Mouse (Mus musculus): ENCODE measurements around the gene Ccdc183. TPM values are rescaled to one million over a fixed set of nuclear protein-coding genes. Genes with fewer than 3 reads are reported as not detected.
A peak's percentile ranks its signal among the peaks of the same experiment; 100 is the strongest.

Gene Ccdc183
- polyA plus RNA-seq, 1 experiment from 2014 or later = 0.18 TPM

DNA sequence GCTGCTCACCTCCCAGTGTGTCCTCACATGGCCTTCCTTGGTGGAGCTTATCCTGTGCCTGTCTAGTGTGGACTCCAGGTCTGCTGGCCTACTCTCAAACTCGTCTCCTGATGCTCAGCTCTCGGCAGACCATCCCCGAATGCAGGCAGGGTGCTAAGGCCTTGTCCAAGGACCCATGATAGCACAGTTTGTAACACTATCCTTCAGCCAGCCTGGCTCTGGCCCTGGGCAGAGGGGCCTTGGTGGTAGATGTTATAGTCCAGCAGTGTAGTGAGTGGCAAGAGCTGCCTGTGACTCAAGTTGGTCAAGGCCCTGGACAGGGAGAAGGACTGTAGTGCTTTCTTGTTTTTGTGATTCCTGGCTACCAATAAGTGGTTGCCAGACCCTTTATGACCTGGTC lies 16.1 kb upstream of the Ccdc183 start:
- DNase-seq (ENCODE audit: low spot score) = no peak
- Histone ChIP-seq H3K27me3 (ENCODE audit: insufficient read depth, poor library complexity, severe bottlenecking) (no peaks in the 10 kb centered on the region), H3K27ac (no peak overlapping the region), H3K4me1 (replicated peaks) (peaks cover 4% of the 10 kb centered on the region), H3K4me3 (no peak overlapping the region), H3K36me3 (no peaks in the 10 kb centered on the region), H3K9me3 (no peaks in the 10 kb centered on the region)
- WGBS = 86% methylated on average over 3 of the region's 3 CpGs

DNA sequence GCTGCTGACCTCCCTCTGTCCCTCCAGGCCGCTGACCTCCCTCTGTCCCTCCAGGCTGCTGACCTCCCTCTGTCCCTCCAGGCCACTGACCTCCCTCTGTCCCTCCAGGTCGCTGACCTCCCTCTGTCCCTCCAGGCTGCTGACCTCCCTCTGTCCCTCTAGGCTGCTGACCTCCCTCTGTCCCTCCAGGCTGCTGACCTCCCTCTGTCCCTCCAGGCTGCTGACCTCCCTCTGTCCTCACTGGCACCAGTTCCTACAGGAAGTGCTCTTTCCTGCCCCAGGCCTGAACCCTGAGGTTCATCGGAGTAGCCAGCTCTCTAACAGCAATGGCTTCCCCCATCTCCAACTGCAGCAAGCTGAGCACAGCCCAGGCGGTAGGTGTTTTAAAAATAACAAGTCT lies 11.3 kb upstream of the Ccdc183 start:
- H3K27me3 ChIP-seq (ENCODE audit: insufficient read depth, poor library complexity, severe bottlenecking) = peaks cover 5% of the 10 kb centered on the region; the same call in 1 of the 2 replicates
- WGBS = 37% methylated on average over 4 of the region's 4 CpGs
- H3K27ac ChIP-seq = 0 out of 2 replicates have a peak overlapping the region, but pooled peaks have one; percentile 8
- H3K36me3 ChIP-seq = no peaks in the 10 kb centered on the region
- H3K9me3 ChIP-seq = no peaks in the 10 kb centered on the region
- DNase-seq (ENCODE audit: low spot score) = no peak
- H3K4me3 ChIP-seq = no peak overlapping the region
- H3K4me1 ChIP-seq (replicated peaks) = peaks cover 6% of the 10 kb centered on the region

DNA sequence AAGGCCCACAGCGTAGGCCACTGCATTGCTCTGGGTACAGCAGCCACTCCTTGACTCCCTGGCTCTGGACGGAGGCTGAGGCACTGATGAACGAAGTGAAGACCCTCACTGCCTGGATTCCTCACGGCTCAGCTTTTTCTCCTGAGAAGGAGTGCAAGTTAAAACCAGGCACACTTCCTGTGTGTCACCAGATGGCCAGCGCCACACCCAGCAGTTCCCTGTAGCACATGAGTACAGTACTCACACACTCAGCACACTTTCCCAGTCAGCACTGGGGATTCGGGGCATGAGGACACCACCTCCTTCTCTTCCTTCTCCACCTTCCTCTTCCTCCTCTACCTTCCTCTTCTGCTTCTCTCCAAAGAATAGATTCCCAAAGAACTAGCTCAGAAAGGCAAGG lies 10.3 kb upstream of the Ccdc183 start, which contains the start of gene Fcna:
Fcna (minus strand) TSS at position 220 of the 400 bp plus-strand sequence.
- H3K36me3 ChIP-seq = no peaks in the 10 kb centered on the region

DNA sequence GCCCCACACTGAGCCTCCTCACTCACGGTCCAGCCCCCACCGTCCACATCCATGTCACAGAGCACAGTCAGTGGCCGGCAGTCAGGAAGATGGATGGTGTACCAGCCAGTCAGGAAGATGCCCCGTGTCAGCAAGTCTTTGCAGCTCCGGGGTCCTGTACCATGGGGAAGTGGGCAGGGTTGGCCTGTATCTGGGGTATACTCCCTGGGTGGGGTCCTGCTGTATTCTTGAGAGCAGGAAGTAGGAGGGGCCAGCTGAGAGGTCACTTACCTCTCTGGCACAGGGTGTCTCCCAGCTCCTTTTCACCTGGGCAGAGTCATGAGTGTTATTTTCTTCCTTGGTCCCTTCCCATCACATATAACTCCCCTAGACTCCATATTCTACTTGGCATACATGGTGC lies 8.5 kb upstream of the Ccdc183 start:
- Histone ChIP-seq H3K27me3 (ENCODE audit: insufficient read depth, poor library complexity, severe bottlenecking) (peaks cover 8% of the 10 kb centered on the region; the same call in 1 of the 2 replicates), H3K27ac (no peak overlapping the region), H3K36me3 (no peaks in the 10 kb centered on the region), H3K4me3 (no peak overlapping the region), H3K9me3 (no peaks in the 10 kb centered on the region), H3K4me1 (replicated peaks) (peaks cover 16% of the 10 kb centered on the region)
- WGBS = 64% methylated on average over 5 of the region's 5 CpGs
- DNase-seq (ENCODE audit: low spot score) = no peak

More for the DNA sequence above, 10.3 kb upstream of the Ccdc183 start, which contains the start of gene Fcna:
- Histone ChIP-seq H3K4me1 (replicated peaks) (peaks cover 6% of the 10 kb centered on the region), H3K9me3 (no peaks in the 10 kb centered on the region), H3K27ac (0 out of 2 replicates have a peak within 1 kb of the TSS, but pooled peaks have one; percentile 8), H3K4me3 (no peak within 1 kb of the TSS), H3K27me3 (ENCODE audit: insufficient read depth, poor library complexity, severe bottlenecking) (peaks cover 8% of the 10 kb centered on the region; the same call in 1 of the 2 replicates)
- 81% methylated on average over 6 of the region's 6 CpGs for WGBS
- no peak for DNase-seq (ENCODE audit: low spot score)

DNA sequence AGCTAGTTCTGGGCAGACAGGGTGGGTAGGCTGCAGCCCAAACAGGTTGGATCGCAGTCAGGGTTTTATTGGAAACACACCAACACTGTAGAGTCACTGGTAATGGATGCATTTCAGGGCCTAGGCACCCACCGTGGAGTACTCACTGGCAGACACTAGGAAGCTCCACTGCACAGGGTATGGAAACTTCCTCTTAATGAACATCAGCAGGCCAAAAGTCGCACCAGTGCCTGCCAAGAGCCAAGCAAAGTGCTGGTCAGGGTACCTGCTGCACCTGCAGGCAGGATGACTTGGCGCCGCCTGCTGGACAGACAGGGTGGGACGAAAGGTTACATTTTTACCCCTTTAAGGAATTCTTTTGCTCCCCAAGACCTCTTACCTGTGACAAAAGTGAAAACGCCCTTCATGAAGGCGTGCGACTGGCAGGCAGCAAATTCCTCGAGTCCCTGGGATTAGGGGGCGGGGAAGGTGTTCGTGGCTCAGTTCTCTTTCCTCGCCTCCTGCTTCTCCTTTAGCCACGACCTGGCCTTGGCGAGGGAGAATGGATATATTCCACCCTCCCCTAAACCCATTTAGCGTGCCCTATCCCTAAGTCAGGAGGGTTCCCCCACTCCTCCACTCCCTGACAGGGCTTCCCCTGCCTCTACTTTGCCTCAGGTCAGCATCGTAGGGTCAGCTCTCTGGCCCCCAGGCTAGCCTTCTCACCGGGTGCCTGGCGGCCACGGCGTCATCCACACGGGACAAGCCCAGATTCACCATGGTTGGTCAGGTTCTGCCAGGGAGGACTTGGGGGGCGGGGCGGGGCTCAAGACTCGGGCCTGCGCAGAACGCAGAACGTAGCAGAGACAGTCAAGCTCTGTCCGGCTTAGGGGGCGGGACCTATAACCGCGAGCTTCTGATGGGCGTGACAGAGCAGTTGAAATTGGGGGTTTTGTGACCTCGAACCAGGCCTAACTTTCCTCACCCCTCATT lies 4.0 kb upstream of the Ccdc183 start, which contains the start of gene Tmem141:
Tmem141 (minus strand) TSS at position 777 of the 972 bp plus-strand sequence.
- Histone ChIP-seq H3K27me3 (ENCODE audit: insufficient read depth, poor library complexity, severe bottlenecking) (peaks cover 45% of the 10 kb centered on the region), H3K4me3 (peak within 1 kb of the TSS; percentile 59), H3K4me1 (replicated peaks) (peaks cover 15% of the 10 kb centered on the region), H3K27ac (peak within 1 kb of the TSS; percentile 80), H3K36me3 (no peaks in the 10 kb centered on the region), H3K9me3 (no peaks in the 10 kb centered on the region)
- 7% methylated on average over 34 of the region's 34 CpGs for WGBS
- peak; percentile 83 for DNase-seq (ENCODE audit: low spot score)

DNA sequence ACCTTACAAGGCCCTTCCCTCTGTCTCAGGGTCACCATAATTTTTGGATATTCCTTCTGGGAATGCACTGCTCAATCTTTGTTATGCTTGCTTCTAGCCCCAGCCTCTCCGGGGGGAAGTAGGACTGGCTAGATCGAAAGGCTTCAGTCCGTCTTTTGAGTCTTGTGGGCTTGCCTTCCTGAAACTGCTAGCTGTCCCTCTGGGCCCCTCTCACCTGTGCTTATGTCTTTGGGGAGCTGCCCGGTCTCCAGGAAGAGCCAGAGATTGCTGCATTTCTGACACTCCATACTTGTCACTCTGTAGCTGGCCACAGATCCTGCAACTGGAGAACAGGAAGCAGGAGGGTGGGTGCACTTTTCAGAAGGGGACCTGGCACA lies 3.4 kb upstream of the Ccdc183 start:
- Histone ChIP-seq H3K4me3 (no peak overlapping the region), H3K9me3 (no peaks in the 10 kb centered on the region), H3K36me3 (no peaks in the 10 kb centered on the region), H3K27me3 (ENCODE audit: insufficient read depth, poor library complexity, severe bottlenecking) (peaks cover 49% of the 10 kb centered on the region), H3K4me1 (replicated peaks) (peaks cover 20% of the 10 kb centered on the region), H3K27ac (no peak overlapping the region)
- 88% methylated on average over 4 of the region's 4 CpGs for WGBS
- no peak for DNase-seq (ENCODE audit: low spot score)

DNA sequence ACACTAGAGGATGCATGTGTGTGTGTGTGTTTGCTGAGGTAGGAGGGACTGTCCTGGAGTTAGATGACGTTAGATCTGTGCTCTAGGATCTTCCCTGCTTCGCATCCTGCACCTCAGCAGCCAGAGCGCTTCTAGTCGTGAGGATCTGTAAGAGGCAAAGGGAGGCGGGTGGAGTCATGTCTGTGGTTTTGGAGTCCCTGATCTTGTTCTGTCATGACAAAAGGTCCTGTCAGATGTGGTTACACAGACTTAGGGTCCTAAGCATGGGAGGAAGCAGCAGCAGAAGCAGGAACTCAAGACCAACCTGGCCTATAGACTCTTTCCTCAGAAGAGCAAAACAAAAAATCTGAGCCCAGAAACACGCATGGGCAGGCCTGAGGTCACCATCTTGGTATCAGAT lies 2.9 kb upstream of the Ccdc183 start:
- Histone ChIP-seq H3K4me1 (replicated peaks) (peaks cover 20% of the 10 kb centered on the region), H3K36me3 (no peaks in the 10 kb centered on the region), H3K27ac (no peak overlapping the region), H3K4me3 (no peak overlapping the region), H3K27me3 (ENCODE audit: insufficient read depth, poor library complexity, severe bottlenecking) (peaks cover 51% of the 10 kb centered on the region), H3K9me3 (no peaks in the 10 kb centered on the region)
- WGBS = 73% methylated on average over 6 of the region's 6 CpGs
- no peak for DNase-seq (ENCODE audit: low spot score)

DNA sequence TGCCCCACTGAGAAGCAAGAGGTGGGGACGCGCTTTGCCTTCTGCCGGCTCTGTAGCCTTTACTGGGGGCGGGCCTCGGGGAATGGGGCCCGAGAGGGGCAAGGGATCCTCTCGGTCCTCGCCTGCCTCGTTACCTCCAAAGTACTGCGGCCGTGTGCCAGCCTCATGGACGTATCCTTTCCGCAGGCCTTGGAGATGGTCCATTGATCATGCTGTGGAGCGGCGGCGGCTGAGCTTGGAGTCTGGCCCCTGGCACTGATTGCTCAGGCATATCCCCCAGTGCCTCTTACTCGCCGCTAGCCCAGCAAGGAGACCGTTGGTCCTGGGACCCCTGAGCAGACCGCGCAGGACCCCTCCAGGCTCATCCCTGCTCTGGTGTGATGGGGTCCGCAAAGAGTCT lies 1.1 kb downstream of the Ccdc183 start:
- Histone ChIP-seq H3K36me3 (no peaks in the 10 kb centered on the region), H3K27ac (no peak overlapping the region), H3K4me1 (replicated peaks) (peaks cover 14% of the 10 kb centered on the region), H3K27me3 (ENCODE audit: insufficient read depth, poor library complexity, severe bottlenecking) (peaks cover 88% of the 10 kb centered on the region), H3K9me3 (no peaks in the 10 kb centered on the region), H3K4me3 (peak overlapping the region; percentile 18; the same call in 1 of the 2 replicates)
- DNase-seq (ENCODE audit: low spot score) = no peak
- 25% methylated on average over 22 of the region's 22 CpGs for WGBS

DNA sequence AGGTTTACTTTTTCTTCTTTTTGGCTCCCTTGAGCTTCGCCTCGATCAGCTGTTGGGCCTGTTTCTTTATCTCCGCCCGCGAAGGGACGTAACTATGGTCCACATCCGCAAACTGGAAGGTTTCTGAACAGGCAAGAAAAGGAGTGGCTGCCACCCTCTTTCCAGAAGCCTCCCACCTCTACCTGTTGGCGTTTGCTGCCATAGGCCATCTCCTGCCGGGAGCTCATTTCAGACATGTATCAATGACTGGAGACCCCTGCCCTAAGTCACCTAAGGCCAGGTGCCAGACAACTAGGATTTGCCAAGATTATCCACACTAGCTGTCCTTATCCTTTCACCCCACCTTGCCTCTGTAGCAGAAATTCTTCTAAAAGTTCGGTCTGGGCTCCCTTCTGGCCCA lies 8.8 kb downstream of the Ccdc183 start:
- 72% methylated on average over 10 of the region's 10 CpGs for WGBS
- Histone ChIP-seq H3K9me3 (no peaks in the 10 kb centered on the region), H3K27ac (peak overlapping the region; percentile 98), H3K36me3 (peaks cover 14% of the 10 kb centered on the region), H3K27me3 (ENCODE audit: insufficient read depth, poor library complexity, severe bottlenecking) (peaks cover 51% of the 10 kb centered on the region), H3K4me3 (peak overlapping the region; percentile 100), H3K4me1 (replicated peaks) (peaks cover 29% of the 10 kb centered on the region)
- no peak for DNase-seq (ENCODE audit: low spot score)

DNA sequence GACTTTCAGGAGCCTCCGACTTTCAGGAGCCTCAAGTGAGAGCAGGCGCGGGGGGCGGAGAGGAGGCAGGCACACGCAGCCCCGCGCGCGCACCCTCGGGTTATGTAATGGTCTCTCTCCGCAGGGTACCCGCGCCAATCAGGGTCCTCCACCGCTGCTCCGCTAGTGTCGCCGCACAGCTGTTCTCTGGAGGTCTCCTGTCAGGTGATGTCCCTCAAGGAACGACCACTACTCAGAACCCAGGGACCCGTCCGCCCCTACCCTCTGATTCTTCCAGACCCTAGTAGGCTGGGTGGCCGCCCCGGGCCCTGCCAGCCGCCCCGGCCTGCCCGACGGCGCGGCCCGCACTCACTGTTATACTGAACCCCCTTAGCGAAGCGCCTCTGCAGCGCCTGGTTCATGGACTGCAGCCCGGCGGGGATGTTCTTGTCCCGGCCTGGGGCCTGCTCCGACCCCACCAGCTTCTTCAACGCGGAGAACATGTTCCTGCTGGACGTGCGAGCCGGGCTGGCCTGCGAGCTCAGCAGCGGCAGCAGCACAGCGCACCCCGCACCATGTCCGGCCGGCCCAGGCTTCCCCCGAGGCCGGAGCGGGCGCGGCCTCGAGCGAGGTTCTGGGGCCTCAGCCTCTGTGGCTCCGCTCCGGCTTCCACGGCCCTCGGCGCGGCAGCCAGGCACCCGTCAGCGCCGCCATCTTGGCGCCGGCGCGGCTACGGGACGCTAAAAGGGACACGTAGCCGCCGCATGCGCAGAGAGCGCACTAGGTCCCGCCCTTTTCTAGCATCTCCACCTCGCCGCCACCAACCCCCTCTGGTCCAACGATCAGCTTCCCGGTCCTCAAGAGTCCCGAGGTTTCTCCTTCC lies 9.5 kb downstream of the Ccdc183 start, which contains the start of gene Rabl6:
Rabl6 (minus strand) TSS at position 761 of the 862 bp plus-strand sequence.
- peaks cover 29% of the 10 kb centered on the region for H3K4me1 ChIP-seq (replicated peaks)
- peaks cover 21% of the 10 kb centered on the region for H3K36me3 ChIP-seq
- no peaks in the 10 kb centered on the region for H3K9me3 ChIP-seq
- under 1% methylated on average over 80 of the region's 80 CpGs for WGBS
- DNase-seq (ENCODE audit: low spot score) = peak; percentile 89
- H3K27ac ChIP-seq = peak within 1 kb of the TSS; percentile 98
- peak within 1 kb of the TSS; percentile 100 for H3K4me3 ChIP-seq
- peaks cover 44% of the 10 kb centered on the region for H3K27me3 ChIP-seq (ENCODE audit: insufficient read depth, poor library complexity, severe bottlenecking)

DNA sequence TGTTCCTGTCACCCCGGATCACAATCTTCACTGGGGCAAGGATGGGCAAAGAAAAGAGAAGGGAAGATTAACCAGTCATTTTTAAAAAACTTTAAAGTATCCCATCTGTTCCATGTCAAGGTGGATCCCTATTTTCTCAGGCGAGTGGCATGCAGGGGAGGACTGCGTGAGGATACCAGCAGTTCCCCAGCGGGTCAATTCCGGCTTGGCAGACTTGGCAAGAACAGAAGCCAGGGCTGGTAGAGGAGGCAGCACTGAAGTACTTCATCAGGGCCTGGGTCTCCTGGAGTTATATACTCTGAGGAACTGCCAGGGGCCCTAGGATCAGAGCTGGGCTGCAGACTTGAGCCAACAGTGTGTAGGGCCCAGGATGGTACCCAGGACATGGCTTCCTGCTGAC lies 15.0 kb downstream of the Ccdc183 start:
- Histone ChIP-seq H3K9me3 (no peaks in the 10 kb centered on the region), H3K27me3 (ENCODE audit: insufficient read depth, poor library complexity, severe bottlenecking) (no peaks in the 10 kb centered on the region), H3K36me3 (peaks cover 76% of the 10 kb centered on the region), H3K4me1 (replicated peaks) (peaks cover 17% of the 10 kb centered on the region), H3K27ac (no peak overlapping the region), H3K4me3 (no peak overlapping the region)
- 90% methylated on average over 5 of the region's 5 CpGs for WGBS
- no peak for DNase-seq (ENCODE audit: low spot score)

DNA sequence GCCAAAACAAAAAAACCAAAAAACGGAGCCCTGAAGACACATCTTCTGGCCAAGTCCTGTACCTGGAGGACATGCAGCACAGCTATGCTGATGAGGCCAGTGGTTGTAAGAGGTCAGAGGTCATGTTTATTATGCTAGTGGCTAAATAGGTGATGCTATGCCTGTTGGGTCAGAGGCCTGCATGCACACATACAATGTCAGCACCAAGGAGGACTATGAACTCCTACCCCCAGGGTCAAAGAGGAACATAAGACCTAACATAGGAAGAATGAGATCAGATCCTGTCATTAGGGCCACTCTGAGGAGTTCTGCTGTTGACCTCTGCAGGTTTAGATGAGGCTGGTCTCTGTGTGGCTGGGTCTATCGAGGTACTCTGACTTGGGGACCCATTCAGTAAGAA lies 17.4 kb downstream of the Ccdc183 start:
- no peak for DNase-seq (ENCODE audit: low spot score)
- Histone ChIP-seq H3K27ac (no peak overlapping the region), H3K36me3 (peaks cover 97% of the 10 kb centered on the region), H3K4me3 (no peak overlapping the region), H3K9me3 (no peaks in the 10 kb centered on the region), H3K27me3 (ENCODE audit: insufficient read depth, poor library complexity, severe bottlenecking) (no peaks in the 10 kb centered on the region), H3K4me1 (replicated peaks) (no peaks in the 10 kb centered on the region)
- 88% methylated on average over 2 of the region's 2 CpGs for WGBS

Data from hindbrain, embryonic 10.5 days (tissue).